Mouse (Mus musculus) MEL (cell line): ENCODE measurements at regions not wholly inside any gene's neighbourhood (a gene's known extent, or its start where the extent isn't known, plus 50 kb on each side); places are given as distances from the start of the nearest gene placed in this dataset.
"Not testable (repeated sequence)": the region's sequence is repeated elsewhere in the genome, so short reads cannot be mapped to it uniquely, and the experiment has no call there.

ENCODE experiments used
- DNase-seq: peaks from one replicate; pipeline ENCODE4 v3.0.0; 2011; ENCODE audit warnings: low read depth, low spot score
- H3K27ac ChIP-seq: 2 replicates; pipeline ENCODE4 v1.5.1; 2012; ENCODE audit warnings: low read depth, mild to moderate bottlenecking, control low read depth, low read length, moderate library complexity; ENCODE audit not compliant: control insufficient read depth
- H3K27me3 ChIP-seq, 2 experiments: fragments of 150-350 bp in 1 of 2; sonication (generic) in 1 of 2; 2 replicates each; pipeline ENCODE4 v1.6.1; 2012; ENCODE audit warnings: low read length in 2 of 2, mild to moderate bottlenecking in 2 of 2, improper control_type of control experiment in 1 of 2, moderate library complexity in 1 of 2; ENCODE audit not compliant: insufficient read depth in 2 of 2, control insufficient read depth in 1 of 2
- H3K36me3 ChIP-seq, 2 experiments: 2 replicates each; pipeline ENCODE4 v1.6.1; 2012 to 2014; ENCODE audit warnings: low read length in 2 of 2, improper control_type of control experiment in 1 of 2, inconsistent platforms in 1 of 2, mild to moderate bottlenecking in 1 of 2; ENCODE audit not compliant: insufficient read depth in 2 of 2, control insufficient read depth in 1 of 2
- H3K4me1 ChIP-seq, 2 experiments: fragments of 150-350 bp in 1 of 2; sonication (generic) in 1 of 2; 2 replicates each; pipeline ENCODE4 v1.6.1; 2012; ENCODE audit warnings: low read length in 2 of 2, improper control_type of control experiment in 1 of 2, mild to moderate bottlenecking in 1 of 2; ENCODE audit not compliant: insufficient read depth in 2 of 2, control insufficient read depth in 1 of 2
- H3K4me3 ChIP-seq, 2 experiments: fragments of 150-350 bp in 1 of 2; sonication (generic) in 1 of 2; 2 replicates each; pipeline ENCODE4 v1.5.1; 2012; ENCODE audit warnings: low read depth in 2 of 2, low read length in 2 of 2, mild to moderate bottlenecking in 2 of 2, moderate library complexity in 2 of 2, control low read depth in 1 of 2, improper control_type of control experiment in 1 of 2; ENCODE audit not compliant: control insufficient read depth in 1 of 2, insufficient read depth in 1 of 2
- H3K79me2 ChIP-seq: 2 replicates; pipeline ENCODE4 v1.6.1; 2012; ENCODE audit warnings: mild to moderate bottlenecking, low read length, moderate library complexity; ENCODE audit not compliant: control insufficient read depth, poor library complexity, insufficient read depth
- H3K9ac ChIP-seq: 2 replicates; pipeline ENCODE4 v1.6.1; 2012; ENCODE audit warnings: low read depth, mild to moderate bottlenecking, control low read depth, low read length, moderate library complexity; ENCODE audit not compliant: control insufficient read depth, poor library complexity, severe bottlenecking
- H3K9me3 ChIP-seq: fragments of 150-350 bp; sonication (generic); replicated peaks from 2 replicates; pipeline ENCODE4 v1.6.1; 2012; ENCODE audit warnings: mild to moderate bottlenecking, low read length, improper control_type of control experiment, moderate library complexity; ENCODE audit not compliant: insufficient read depth
- BHLHE40 ChIP-seq: IDR thresholded peaks from 2 replicates; pipeline ENCODE4 v1.6.1; 2012; ENCODE audit warnings: low read depth, mild to moderate bottlenecking, inconsistent platforms, low read length, improper control_type of control experiment, borderline replicate concordance
- CHD2 ChIP-seq: IDR thresholded peaks from 2 replicates; pipeline ENCODE4 v1.6.1; 2011; ENCODE audit warnings: low read length, improper control_type of control experiment
- CTCF ChIP-seq, 3 experiments: IDR thresholded peaks in 2 of 3; conservative IDR thresholded peaks in 1 of 3; 2 replicates each; pipeline ENCODE4 v1.5.1; 2011 to 2012; ENCODE audit warnings: low read length in 3 of 3, low read depth in 2 of 3, mild to moderate bottlenecking in 2 of 3, improper control_type of control experiment in 1 of 3, inconsistent platforms in 1 of 3, mixed read lengths in 1 of 3, moderate library complexity in 1 of 3; ENCODE audit not compliant: control insufficient read depth in 1 of 3, insufficient read depth in 1 of 3, poor library complexity in 1 of 3, severe bottlenecking in 1 of 3
- E2F4 ChIP-seq: IDR thresholded peaks from 2 replicates; pipeline ENCODE4 v1.6.1; 2011; ENCODE audit warnings: low read depth, low read length, improper control_type of control experiment, borderline replicate concordance
- ETS1 ChIP-seq: IDR thresholded peaks from 2 replicates; pipeline ENCODE4 v1.6.1; 2012; ENCODE audit warnings: low read depth, mild to moderate bottlenecking, inconsistent platforms, low read length, improper control_type of control experiment, moderate library complexity
- GATA1 ChIP-seq: IDR thresholded peaks from 2 replicates; pipeline ENCODE4 v1.6.1; 2011; ENCODE audit warnings: low read depth, low read length, improper control_type of control experiment
- HCFC1 ChIP-seq: IDR thresholded peaks from 2 replicates; pipeline ENCODE4 v1.6.1; 2012; ENCODE audit warnings: low read depth, mild to moderate bottlenecking, inconsistent platforms, low read length, improper control_type of control experiment, moderate library complexity
- KAT2A ChIP-seq: conservative IDR thresholded peaks from 2 replicates; pipeline ENCODE4 v1.6.1; 2012; ENCODE audit warnings: low read depth, low read length, improper control_type of control experiment, inconsistent platforms
- MAFK ChIP-seq: IDR thresholded peaks from 2 replicates; pipeline ENCODE4 v1.6.1; 2011; ENCODE audit warnings: low read depth, mild to moderate bottlenecking, low read length, improper control_type of control experiment, borderline replicate concordance
- MAZ ChIP-seq: IDR thresholded peaks from 2 replicates; pipeline ENCODE4 v1.6.1; 2012; ENCODE audit warnings: low read depth, mild to moderate bottlenecking, inconsistent platforms, low read length, improper control_type of control experiment
- MYC ChIP-seq: IDR thresholded peaks from 2 replicates; pipeline ENCODE4 v1.6.1; 2011; ENCODE audit warnings: low read depth, mild to moderate bottlenecking, low read length, improper control_type of control experiment, moderate library complexity
- NELFE ChIP-seq: IDR thresholded peaks from 2 replicates; pipeline ENCODE4 v1.6.1; 2011; ENCODE audit warnings: low read depth, low read length, improper control_type of control experiment
- POLR2AphosphoS2 ChIP-seq: IDR thresholded peaks from 2 replicates; pipeline ENCODE4 v1.6.1; 2011; ENCODE audit warnings: low read length, improper control_type of control experiment
- RAD21 ChIP-seq: IDR thresholded peaks from 2 replicates; pipeline ENCODE4 v1.6.1; 2011; ENCODE audit warnings: mild to moderate bottlenecking, low read depth, low read length, improper control_type of control experiment
- RCOR1 ChIP-seq: IDR thresholded peaks from 2 replicates; pipeline ENCODE4 v1.6.1; 2012; ENCODE audit warnings: low read depth, mild to moderate bottlenecking, inconsistent platforms, low read length, improper control_type of control experiment
- SMC3 ChIP-seq: IDR thresholded peaks from 2 replicates; pipeline ENCODE4 v1.6.1; 2011; ENCODE audit warnings: low read depth, low read length, improper control_type of control experiment
- TAL1 ChIP-seq: IDR thresholded peaks from 2 replicates; pipeline ENCODE4 v1.6.1; 2012; ENCODE audit warnings: mild to moderate bottlenecking, inconsistent platforms, low read length, moderate library complexity, mixed read lengths
- TBP ChIP-seq: IDR thresholded peaks from 2 replicates; pipeline ENCODE4 v1.8.0; 2011; ENCODE audit warnings: low read depth, low read length, improper control_type of control experiment
- ZC3H11A ChIP-seq: IDR thresholded peaks from 2 replicates; pipeline ENCODE4 v1.6.1; 2012; ENCODE audit warnings: low read depth, mild to moderate bottlenecking, inconsistent platforms, low read length, improper control_type of control experiment
- ZKSCAN1 ChIP-seq: IDR thresholded peaks from 2 replicates; pipeline ENCODE4 v1.6.1; 2012; ENCODE audit warnings: low read depth, mild to moderate bottlenecking, inconsistent platforms, low read length, improper control_type of control experiment, moderate library complexity

DNA sequence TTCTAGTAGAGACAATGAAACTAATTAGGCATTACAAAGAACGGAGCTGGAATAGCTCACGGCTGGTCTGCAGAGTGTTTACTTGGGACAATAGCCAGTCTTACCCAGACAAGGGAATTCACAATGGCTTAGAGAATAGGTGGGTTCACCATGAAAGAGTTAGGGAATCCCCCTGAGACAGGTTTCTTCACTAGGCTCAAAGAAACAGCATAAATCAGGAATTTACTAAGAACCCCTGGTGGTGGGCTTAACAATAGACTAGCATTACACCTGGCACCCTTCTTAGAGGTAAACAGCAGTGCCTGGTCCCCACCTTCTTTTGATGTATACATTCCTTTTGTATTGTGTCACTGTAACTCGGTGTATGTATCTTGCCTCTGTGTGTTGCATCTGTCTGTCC, 1062.6 kb upstream of the 1700008P02Rik start:
- not testable (repeated sequence) for H3K36me3 ChIP-seq, H3K27me3 ChIP-seq, H3K27ac ChIP-seq

DNA sequence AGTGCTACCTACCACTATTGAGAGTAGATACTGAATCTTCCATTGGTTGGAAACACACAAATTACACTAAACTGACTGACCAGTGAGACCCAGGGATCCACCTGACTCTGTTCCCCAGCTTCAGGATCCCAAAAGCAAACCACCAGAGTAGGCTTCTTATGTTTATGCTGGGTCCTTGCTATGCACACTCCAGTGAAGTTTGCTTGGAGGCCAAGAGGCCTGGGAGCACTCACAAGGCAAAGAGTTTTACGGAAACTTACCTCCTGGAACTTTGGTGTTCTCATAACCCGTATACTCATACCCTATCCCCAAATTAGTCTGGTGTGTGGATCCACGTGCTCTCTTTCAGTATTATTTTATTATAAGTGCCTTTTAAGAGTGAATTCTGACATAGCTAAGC, 1062.1 kb upstream of the 1700008P02Rik start:
- Histone ChIP-seq H3K36me3 (peaks cover 0 to 2% of the 10 kb centered on the region in 2 experiments; a peak in 1 of 4 replicates), H3K27ac (no peak overlapping the region), H3K4me3 (no peak overlapping the region), H3K9me3 (no peaks in the 10 kb centered on the region), H3K9ac (no peak overlapping the region), H3K79me2 (no peaks in the 10 kb centered on the region), H3K27me3 (no peaks in the 10 kb centered on the region), H3K4me1 (peaks cover 0 to 4% of the 10 kb centered on the region in 2 experiments; a peak in 1 of 4 replicates)
- DNase-seq = no peak
- TF ChIP-seq GATA1 (no peak), ETS1 (no peak), CHD2 (no peak), E2F4 (no peak), BHLHE40 (no peak), KAT2A (no peak), HCFC1 (no peak), MYC (no peak)

More for the DNA sequence above, 1062.6 kb upstream of the 1700008P02Rik start:
- DNase-seq, H3K9me3 ChIP-seq, H3K79me2 ChIP-seq, H3K4me3 ChIP-seq, H3K9ac ChIP-seq, H3K4me1 ChIP-seq: not testable (repeated sequence)

- Histone ChIP-seq H3K4me3 (no peak overlapping the region), H3K36me3 (no peaks in the 10 kb centered on the region), H3K9me3 (no peaks in the 10 kb centered on the region), H3K27ac (no peak overlapping the region), H3K9ac (no peak overlapping the region), H3K27me3 (no peaks in the 10 kb centered on the region), H3K4me1 (no peaks in the 10 kb centered on the region), H3K79me2 (no peaks in the 10 kb centered on the region)
- DNase-seq = no peak
- TF ChIP-seq POLR2AphosphoS2 (no peak), MAFK (no peak), CHD2 (no peak), NELFE (no peak), ZKSCAN1 (no peak), ZC3H11A (no peak), RAD21 (no peak), ETS1 (no peak), KAT2A (no peak), TAL1 (no peak), SMC3 (no peak), GATA1 (no peak), HCFC1 (no peak), RCOR1 (no peak), MAZ (no peak), CTCF (IDR thresholded peaks at IDR 0.05 in 2 of 3, conservative IDR thresholded peaks at IDR 0.05 in 1 of 3; ENCODE audit: control insufficient read depth in 1 of 3, insufficient read depth in 1 of 3, low read depth in 2 of 3, low read length in 3 of 3, poor library complexity in 1 of 3, severe bottlenecking in 1 of 3) (no peak), TBP (no peak)
Observed at GRCm38 (mm10) chr3:7669956-7670355, 1049.7 kb upstream of the 1700008P02Rik start.

GRCm38 (mm10) chr3:7667851-7668250, 1047.6 kb upstream of the 1700008P02Rik start:
- not testable (repeated sequence) for H3K9me3 ChIP-seq, H3K4me3 ChIP-seq, H3K36me3 ChIP-seq, H3K4me1 ChIP-seq, H3K9ac ChIP-seq, H3K27me3 ChIP-seq, H3K27ac ChIP-seq, DNase-seq, H3K79me2 ChIP-seq
